Mouse (Mus musculus): Measurements from ENCODE around the gene Zdhhc19.

DNA sequence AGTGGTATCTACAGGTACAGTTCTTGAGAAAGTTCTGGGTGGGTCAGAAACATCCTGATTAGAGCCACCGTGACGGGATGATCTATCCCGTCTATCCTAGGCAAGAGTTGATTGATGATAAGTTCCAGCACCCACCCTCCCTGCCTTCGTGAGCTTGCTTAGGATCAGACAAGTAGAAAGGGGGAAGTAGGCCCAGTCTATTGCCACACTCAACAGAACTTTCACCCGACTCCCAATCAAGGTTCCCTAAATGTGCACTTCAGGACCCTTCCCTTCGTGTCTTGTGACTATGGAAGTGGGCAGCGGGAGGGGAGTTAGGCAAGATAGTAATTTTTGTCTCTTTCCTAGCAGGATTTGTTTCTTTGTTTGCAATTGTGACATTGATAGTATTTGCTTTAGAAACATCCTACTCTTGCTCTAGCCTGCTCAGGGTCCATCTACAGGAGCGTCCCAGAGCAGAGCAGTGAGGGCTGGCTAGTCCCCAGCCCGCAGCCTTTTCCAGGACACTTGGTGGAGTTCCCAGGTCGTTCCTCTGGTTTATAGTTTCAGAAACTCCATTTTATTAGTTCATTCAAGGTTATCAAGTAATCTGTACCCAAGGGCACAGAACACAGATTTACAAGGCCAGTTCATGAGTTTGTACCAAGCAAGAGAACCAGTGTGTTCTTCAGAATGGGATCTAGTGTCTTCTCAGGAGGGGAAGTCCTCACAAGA, 99.2 kb downstream of the Zdhhc19 start:
- TF ChIP-seq CTCF (IDR thresholded peaks at IDR 0.05 in 2 of 3, conservative IDR thresholded peaks at IDR 0.05 in 1 of 3; ENCODE audit: control insufficient read depth in 1 of 3, insufficient read depth in 1 of 3, low read depth in 2 of 3, low read length in 3 of 3, poor library complexity in 1 of 3, severe bottlenecking in 1 of 3) (no peak), POLR2AphosphoS5 (IDR thresholded peaks at IDR 0.05; ENCODE audit: borderline replicate concordance, low read depth, low read length) (no peak), EP300 (IDR thresholded peaks at IDR 0.05; ENCODE audit: low read depth in 1 of 2, low read length in 2 of 2) (no peak)

Measured in MEL (cell line).